Mouse (Mus musculus) erythroid progenitor cell, adult 5-6 weeks (primary cell): ENCODE results near the gene Cpe. TPM values are rescaled to one million over a fixed set of nuclear protein-coding genes. Genes with fewer than 3 reads are reported as not detected.

Experiments
- ATAC-seq: replicated peaks from 2 replicates; pipeline ENCODE4 v1.8.0; 2016; ENCODE audit warnings: moderate number of reproducible peaks, mild to moderate bottlenecking, moderate TSS enrichment, inconsistent platforms; ENCODE audit not compliant: poor library complexity, low FRiP score, severe bottlenecking
- total RNA-seq, 2 experiments: library from RNA; stranded (forward) in 1 of 2; stranded (reverse) in 1 of 2; fragments of 150-400 nt in 1 of 2; fragments of 186-747, 209-891 nt in 1 of 2; gene quantifications; 2 replicates each; pipeline versions ENCODE4 v1.2.3 to v1.2.4; 2015 to 2017; ENCODE audit warnings: low replicate concordance in 2 of 2

Gene Cpe
- total RNA-seq (2015; ENCODE audit: low replicate concordance) (not detected in 2 replicates), total RNA-seq (2017; ENCODE audit: low replicate concordance) (not detected in 2 replicates)

- ATAC-seq, result no peak
Measured at GRCm38 (mm10) chr8:64692651-64693201, at the start of gene Cpe. TSS of gene Cpe (minus strand) at chr8:64693054.

DNA sequence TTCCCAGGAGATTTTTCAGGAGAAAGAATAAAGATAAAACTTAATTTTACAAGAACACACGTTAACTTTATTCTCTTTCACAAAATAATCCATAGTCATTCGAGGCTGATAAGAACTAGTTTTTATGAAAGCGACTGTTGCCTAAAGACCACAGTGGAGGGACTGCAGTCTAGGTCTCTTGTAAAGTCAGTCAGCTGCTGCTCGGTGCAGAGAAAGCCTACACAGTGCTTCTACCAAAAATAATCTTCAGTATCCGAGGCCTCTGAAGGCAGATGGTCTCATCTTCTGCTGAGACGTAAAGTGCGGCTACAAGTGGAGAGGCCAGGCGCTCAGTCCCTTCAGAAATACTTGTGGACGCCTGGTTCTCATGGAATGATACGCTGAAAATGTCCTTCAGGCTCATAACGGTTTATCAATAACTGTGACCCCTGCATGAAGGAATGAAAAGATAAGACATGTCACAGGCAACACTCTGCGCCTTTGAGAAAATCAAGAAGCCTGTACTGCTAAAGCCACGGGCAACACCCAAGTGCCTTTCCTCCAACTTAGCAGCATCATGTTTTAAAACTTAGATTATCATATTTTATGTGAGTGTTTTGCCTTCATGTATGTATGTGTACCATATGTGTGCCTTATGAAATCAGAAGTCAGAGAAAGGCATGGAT is 47.8 kb upstream of the Cpe start:
- ATAC-seq, result 0 out of 2 replicates have a peak, but pooled peaks have one; percentile 32

DNA sequence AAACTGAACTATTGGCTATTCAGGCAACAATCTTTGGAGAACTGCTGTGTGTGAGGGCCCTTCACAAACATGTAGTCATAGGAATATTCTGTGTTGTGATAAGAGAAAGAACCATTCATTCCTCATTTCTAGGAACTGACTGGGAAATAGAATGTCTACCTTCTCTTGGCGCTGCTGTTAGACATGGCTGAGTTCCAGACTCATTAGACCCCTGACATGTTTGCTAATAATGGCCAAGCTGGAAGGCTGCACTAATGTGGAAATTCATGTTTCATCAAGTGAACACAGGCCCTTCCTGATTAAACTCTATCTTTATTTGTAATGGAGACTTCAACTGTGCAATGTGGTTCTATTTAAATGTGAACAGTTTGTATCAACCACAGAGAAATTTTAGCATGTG is 46.1 kb upstream of the Cpe start:
- no peak for ATAC-seq

DNA sequence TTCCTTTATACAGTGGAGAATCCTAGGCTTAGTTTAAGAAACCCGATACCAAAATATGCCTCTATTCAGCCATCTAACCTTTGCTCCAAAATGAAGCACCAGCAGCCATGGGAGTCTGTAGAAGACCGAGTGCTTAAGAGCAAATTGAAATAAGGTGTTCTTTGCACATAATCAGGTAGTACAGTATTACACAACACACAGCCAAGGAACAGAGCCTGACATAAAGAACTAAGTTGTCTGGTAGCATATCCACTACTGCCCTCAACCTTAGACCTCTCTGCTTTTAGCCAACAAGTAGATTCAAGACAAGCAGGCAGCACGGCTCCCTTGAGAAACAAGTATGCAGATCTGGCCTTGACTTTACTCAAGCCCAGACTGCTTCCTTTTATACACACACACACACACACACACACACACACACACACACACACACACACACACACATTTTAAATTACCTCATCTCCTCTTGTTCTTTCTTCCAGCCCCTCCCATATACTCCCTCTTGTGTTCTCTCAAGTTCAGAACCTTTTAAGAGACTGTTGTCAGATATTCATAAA is 44.0 kb upstream of the Cpe start:
- no peak for ATAC-seq

GRCm38 (mm10) chr8:64735161-64735560 is 42.3 kb upstream of the Cpe start:
- ATAC-seq, result no peak

- ATAC-seq, result peak; percentile 99
Measured at GRCm38 (mm10) chr8:64733271-64733943, 40.6 kb upstream of the Cpe start, which contains the start of gene Msmo1. TSS of gene Msmo1 (minus strand) at chr8:64733792.

DNA sequence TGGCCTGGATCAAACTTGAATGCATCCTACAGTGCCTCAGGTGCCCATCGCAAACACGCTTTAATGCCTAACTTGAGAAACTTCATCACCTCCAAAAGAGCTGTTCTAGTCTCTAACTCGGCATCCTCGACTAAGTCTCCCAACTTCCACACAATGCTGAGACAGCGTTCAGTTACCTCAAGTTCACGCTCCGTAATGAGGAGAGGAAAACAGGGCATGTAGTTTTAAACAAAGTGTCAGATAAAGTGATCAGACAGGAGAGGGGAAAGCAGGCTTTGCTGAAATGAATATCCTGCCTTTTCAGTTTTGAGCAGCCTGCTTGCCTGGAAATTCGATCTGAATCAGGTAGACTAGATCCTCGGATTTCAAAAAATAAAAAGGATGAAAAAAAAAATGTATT is 39.7 kb upstream of the Cpe start:
- no peak for ATAC-seq

GRCm38 (mm10) chr8:64728156-64728555 is 35.3 kb upstream of the Cpe start:
- ATAC-seq, result no peak

DNA sequence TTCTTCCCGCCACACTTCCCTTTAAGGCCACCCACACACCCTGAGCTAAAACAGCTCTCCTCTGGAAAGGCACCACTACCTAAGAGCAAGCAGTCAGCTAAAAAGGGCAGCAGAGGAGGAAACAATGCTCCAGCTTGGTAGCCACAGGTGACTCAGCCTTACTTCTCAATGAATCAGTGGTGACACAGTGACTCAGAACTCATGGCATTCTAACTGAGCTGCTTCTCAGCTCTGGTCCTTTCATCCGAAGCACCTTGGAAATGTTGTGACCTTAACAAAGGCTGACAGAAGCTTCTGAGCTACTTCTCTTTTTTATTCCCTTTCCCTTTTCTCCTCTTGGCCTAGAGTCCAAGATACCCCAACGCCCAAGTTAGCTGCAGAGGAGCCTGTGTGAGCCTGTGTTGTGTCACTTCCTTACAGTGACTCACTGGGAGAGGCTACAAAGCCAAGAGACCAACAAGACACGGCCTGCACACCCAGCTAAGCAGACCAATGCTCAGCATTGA is 33.4 kb upstream of the Cpe start:
- no peak for ATAC-seq

DNA sequence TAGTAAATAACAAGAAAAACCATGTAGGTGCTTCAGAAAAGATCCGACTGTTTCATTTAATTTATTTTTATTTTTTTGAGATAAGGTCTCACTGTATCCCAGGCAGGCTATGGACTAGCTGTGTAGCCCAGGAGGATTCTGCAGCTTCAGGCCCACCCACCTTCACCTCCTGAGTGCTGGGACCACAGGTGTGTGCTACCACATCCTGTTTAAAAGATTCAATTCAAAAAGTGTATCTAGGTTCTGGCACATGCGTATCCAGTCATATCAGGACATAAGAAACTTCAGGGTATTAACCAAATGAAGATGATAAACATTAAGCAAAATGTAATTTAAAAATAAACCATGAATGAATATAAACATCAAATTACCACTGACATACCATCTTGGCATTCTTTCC is 30.4 kb upstream of the Cpe start:
- no peak for ATAC-seq

DNA sequence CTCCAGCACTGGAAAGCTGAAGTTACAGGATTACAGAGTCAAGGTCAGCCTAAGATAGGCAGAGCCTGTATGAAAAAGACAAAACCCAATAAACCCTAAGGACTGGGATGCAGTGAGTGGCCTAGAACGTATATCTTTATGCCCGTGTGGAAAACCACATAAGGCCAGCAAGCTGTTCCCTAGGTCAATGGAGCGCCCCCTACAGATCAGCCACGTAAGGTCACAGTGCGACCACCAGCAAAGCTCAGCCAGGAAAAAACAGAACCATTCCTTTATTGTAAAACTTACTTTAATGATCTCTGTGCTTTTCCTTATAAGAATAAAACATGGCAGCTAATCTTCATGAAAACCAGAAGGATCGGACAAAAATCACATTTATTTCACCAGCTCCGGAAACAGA is 25.0 kb upstream of the Cpe start:
- ATAC-seq, result no peak

- no peak for ATAC-seq
Measured at GRCm38 (mm10) chr8:64712499-64712898, 19.6 kb upstream of the Cpe start.

- no peak for ATAC-seq
Measured at GRCm38 (mm10) chr8:64711544-64711943, 18.7 kb upstream of the Cpe start.

DNA sequence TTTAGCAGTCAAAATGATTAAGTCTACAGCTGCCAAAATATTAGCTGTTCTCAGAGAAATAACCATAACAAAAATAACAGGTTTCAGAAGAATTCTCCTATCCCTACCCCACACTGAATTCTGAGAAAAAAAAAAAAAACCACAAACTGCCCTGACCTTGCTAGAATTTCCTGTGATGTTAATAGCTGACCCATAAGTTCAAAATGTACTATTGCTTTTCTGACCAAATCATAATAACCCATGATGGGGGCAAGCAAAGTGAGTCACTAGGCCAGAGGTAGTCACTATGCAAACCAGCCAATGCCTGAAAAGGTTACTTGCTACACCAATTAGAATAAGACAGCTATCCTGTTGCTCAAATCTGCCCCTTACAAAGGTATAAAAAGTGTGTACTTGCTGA is 14.6 kb upstream of the Cpe start:
- ATAC-seq, result no peak

DNA sequence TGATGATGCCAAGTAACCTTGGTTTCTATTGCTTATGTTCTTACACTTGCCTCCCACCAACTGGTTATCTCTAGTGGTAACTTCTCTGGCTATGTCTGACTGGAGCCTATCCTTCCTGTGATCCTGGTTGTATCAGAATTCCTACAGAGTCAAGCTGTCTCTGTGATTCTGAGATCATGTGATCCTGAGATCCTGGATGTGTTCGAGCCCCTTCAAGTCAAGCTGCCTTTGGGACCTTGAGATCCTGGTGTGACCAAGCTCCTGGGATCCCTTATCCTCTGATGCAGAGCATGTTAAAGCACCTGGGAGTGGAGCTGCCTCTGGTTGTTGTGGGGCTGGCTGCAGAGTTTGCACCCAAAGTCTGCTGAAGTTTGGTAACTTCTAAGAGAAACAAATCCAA is 10.3 kb upstream of the Cpe start:
- ATAC-seq, result no peak

DNA sequence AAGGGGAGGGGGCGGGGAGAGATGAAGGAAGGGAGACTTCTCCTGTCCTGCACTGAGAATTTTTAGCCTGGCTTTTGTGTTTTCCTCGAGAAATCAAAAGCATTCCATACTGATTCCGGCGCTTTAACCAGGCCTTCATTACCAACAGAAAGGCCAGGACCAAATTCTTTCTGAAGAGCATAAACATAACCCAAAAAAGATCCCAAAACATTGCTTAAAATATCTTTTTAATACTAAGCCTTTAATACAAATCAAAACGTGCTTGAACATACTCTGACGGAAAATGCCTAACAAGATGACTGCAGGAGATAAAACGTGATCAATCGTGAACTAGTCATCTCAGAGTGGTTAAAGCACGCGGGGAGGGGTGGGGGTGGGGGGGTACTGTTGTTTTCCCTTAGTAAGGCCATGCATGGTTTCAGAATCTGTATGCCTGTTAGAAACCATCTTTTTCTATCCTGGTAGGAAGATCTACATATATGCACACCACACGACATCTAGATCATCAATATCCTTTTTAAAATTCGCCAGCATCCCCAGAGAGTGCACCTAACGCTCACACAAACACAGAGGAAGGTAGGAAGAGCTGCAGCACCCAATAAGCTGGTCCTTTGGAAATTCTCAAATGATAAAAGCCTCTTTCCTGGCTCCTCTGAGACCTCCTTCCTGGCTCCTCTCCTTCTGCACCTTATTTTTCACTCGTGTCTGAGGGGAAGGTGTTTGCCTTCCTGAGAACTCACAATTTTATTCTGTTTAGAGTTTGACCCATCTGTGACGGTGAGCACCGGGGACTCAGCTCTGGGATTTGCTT is 1.1 kb downstream of the Cpe start:
- no peak for ATAC-seq

- ATAC-seq, result no peak
Measured at GRCm38 (mm10) chr8:64690845-64691244, 2.0 kb downstream of the Cpe start.

DNA sequence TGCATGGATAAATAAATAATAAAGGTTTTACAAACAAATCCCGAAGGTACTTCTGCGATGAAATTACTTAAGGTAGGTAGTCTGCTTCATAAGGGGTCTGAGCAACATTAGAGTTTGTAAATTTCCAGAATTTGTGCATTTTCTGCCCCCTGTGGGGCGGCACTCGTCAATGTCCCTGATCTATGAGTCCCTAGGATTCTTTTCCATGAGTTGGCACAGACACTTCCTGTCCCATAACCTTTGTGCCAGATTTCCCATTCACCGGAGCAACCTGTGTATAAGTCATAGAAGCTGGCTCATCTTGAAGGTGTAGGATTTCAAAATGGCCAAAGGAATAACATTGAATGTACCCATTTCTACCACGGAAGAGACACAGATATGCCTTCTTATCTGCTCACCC is 2.5 kb downstream of the Cpe start:
- no peak for ATAC-seq

GRCm38 (mm10) chr8:64688741-64689140 is 4.1 kb downstream of the Cpe start:
- ATAC-seq, result no peak

- ATAC-seq, result no peak
Measured at GRCm38 (mm10) chr8:64688161-64688560, 4.7 kb downstream of the Cpe start.
